Mouse (Mus musculus): Measurements from ENCODE around the gene 4833439L19Rik. TPM values are rescaled to one million over a fixed set of nuclear protein-coding genes. Genes with fewer than 3 reads are reported as not detected.
A peak's percentile ranks its signal among the peaks of the same experiment; 100 is the strongest.

4833439L19Rik gene
- polyA plus RNA-seq, 1 experiment from 2014 or later: 200 TPM

- Histone ChIP-seq H3K27ac (replicated peaks) (peak within 1 kb of the TSS; percentile 94), H3K4me1 (peaks cover 23% of the 10 kb centered on the region), H3K36me3 (replicated peaks) (peaks cover 22% of the 10 kb centered on the region), H3K27me3 (replicated peaks; ENCODE audit: low read depth, poor library complexity, severe bottlenecking) (peaks cover 10% of the 10 kb centered on the region; the same call in 1 of the 2 replicates), H3K9me3 (no peaks in the 10 kb centered on the region), H3K4me3 (peak within 1 kb of the TSS; percentile 84)
- WGBS: under 1% methylated on average over 105 of the region's 105 CpGs
- DNase-seq (ENCODE audit: low spot score): peak; percentile 92
These were observed 61.4 kb downstream of the 4833439L19Rik start, which contains the start of gene Simc1 for GRCm38 (mm10) chr13:54503604-54504521. TSS of gene Simc1 (plus strand) at chr13:54503779.

- peaks cover 23% of the 10 kb centered on the region for H3K4me1 ChIP-seq
- H3K9me3 ChIP-seq: no peaks in the 10 kb centered on the region
- DNase-seq (ENCODE audit: low spot score): no peak
- H3K4me3 ChIP-seq: peak overlapping the region; percentile 84
- peaks cover 19% of the 10 kb centered on the region for H3K36me3 ChIP-seq (replicated peaks)
- H3K27me3 ChIP-seq (replicated peaks; ENCODE audit: low read depth, poor library complexity, severe bottlenecking): peaks cover 10% of the 10 kb centered on the region; the same call in 1 of the 2 replicates
- H3K27ac ChIP-seq (replicated peaks): peak overlapping the region; percentile 94
- WGBS: under 1% methylated on average over 14 of the region's 14 CpGs
These were observed 62.0 kb downstream of the 4833439L19Rik start for GRCm38 (mm10) chr13:54503278-54503603.

DNA sequence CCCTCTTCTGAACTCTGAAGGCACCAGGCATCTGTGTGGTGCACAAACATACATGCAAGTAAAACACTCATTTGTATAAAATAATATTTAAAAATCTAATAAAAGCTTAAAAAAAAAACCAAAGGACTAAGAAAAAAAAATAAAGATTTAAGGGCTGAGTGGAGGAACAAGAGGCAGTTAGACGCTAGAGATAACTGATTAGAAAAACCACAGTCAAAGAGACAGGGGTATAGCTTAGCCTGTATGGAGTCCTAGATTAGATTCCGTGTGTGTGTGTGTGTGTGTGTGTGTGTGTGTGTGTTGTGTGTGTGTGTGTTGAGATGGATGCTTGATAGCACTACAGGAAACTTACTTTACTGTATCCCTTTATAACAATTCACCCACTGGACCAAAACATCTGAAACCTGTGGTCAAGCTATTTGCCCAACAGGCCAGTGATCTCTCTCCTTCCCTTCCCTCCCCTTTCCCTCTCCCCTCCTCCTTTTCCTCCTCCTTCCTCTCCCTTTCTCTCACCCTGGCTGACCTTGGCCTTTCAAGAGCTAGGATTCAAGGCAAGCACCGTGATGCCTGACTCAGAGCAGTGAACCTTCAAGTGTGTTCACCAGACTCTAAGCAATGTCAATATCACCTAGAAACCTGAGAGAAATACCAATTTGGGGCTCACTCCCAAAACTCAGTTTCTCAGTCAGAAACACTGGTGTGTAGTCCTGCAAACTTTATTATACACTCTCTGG, 63.1 kb downstream of the 4833439L19Rik start:
- peaks cover 10% of the 10 kb centered on the region; the same call in 1 of the 2 replicates for H3K27me3 ChIP-seq (replicated peaks; ENCODE audit: low read depth, poor library complexity, severe bottlenecking)
- DNase-seq (ENCODE audit: low spot score): no peak
- peaks cover 23% of the 10 kb centered on the region for H3K4me1 ChIP-seq
- no peak overlapping the region for H3K27ac ChIP-seq (replicated peaks)
- H3K36me3 ChIP-seq (replicated peaks): peaks cover 11% of the 10 kb centered on the region
- H3K4me3 ChIP-seq: no peak overlapping the region
- H3K9me3 ChIP-seq: no peaks in the 10 kb centered on the region
- WGBS: 59% methylated on average over 3 of the region's 3 CpGs

- H3K36me3 ChIP-seq (replicated peaks): peaks cover 5% of the 10 kb centered on the region
- H3K9me3 ChIP-seq: no peaks in the 10 kb centered on the region
- H3K4me3 ChIP-seq: no peak overlapping the region
- peaks cover 29% of the 10 kb centered on the region for H3K4me1 ChIP-seq
- 85% methylated on average over 2 of the region's 2 CpGs for WGBS
- no peak overlapping the region for H3K27ac ChIP-seq (replicated peaks)
- no peak for DNase-seq (ENCODE audit: low spot score)
- H3K27me3 ChIP-seq (replicated peaks; ENCODE audit: low read depth, poor library complexity, severe bottlenecking): peaks cover 10% of the 10 kb centered on the region; the same call in 1 of the 2 replicates
These were observed 63.9 kb downstream of the 4833439L19Rik start for GRCm38 (mm10) chr13:54501352-54501751.

Small RNA genes lying within 50 kb of the gene (microRNA-seq; reads per million reads assigned to microRNA genes)
- not detected for gene Gm24195

Other genes with a start within 250 kb of the 4833439L19Rik start
- gene Cplx2, start 194.1 kb downstream of the 4833439L19Rik start, polyA plus RNA-seq (2016; fragmentation: Nextera tagmentation; extraction: Ambion mirVana): 5.0 and 6.9 TPM in 2 replicates
- gene Thoc3, start 96.6 kb downstream of the 4833439L19Rik start, polyA plus RNA-seq (2016; fragmentation: Nextera tagmentation; extraction: Ambion mirVana): 190 and 194 TPM in 2 replicates
- 20.4 and 21.0 TPM in 2 replicates for gene Simc1, start 61.7 kb downstream of the 4833439L19Rik start, polyA plus RNA-seq (2016; fragmentation: Nextera tagmentation; extraction: Ambion mirVana)
- gene Arl10, start 9.6 kb upstream of the 4833439L19Rik start, polyA plus RNA-seq (2016; fragmentation: Nextera tagmentation; extraction: Ambion mirVana): 28.8 and 29.6 TPM in 2 replicates
- 112 and 117 TPM in 2 replicates for gene Nop16, start 24.7 kb upstream of the 4833439L19Rik start, polyA plus RNA-seq (2016; fragmentation: Nextera tagmentation; extraction: Ambion mirVana)
- gene Higd2a, start 24.8 kb upstream of the 4833439L19Rik start, polyA plus RNA-seq (2016; fragmentation: Nextera tagmentation; extraction: Ambion mirVana): 144 and 154 TPM in 2 replicates
- 14.2 and 16.9 TPM in 2 replicates for gene Cltb, start 45.9 kb upstream of the 4833439L19Rik start, polyA plus RNA-seq (2016; fragmentation: Nextera tagmentation; extraction: Ambion mirVana)
- gene Faf2, start 56.3 kb upstream of the 4833439L19Rik start, polyA plus RNA-seq (2016; fragmentation: Nextera tagmentation; extraction: Ambion mirVana): 83.4 and 86.7 TPM in 2 replicates
- 87.6 and 105 TPM in 2 replicates for gene Rnf44, start 128.5 kb upstream of the 4833439L19Rik start, polyA plus RNA-seq (2016; fragmentation: Nextera tagmentation; extraction: Ambion mirVana)
- gene Cdhr2, start 136.0 kb upstream of the 4833439L19Rik start, polyA plus RNA-seq (2016; fragmentation: Nextera tagmentation; extraction: Ambion mirVana): 0.05 and 0.15 TPM in 2 replicates
- 0.66 and 0.94 TPM in 2 replicates for gene Gprin1, start 184.4 kb upstream of the 4833439L19Rik start, polyA plus RNA-seq (2016; fragmentation: Nextera tagmentation; extraction: Ambion mirVana)
- 0.79 and 1.3 TPM in 2 replicates for gene Sncb, start 201.2 kb upstream of the 4833439L19Rik start, polyA plus RNA-seq (2016; fragmentation: Nextera tagmentation; extraction: Ambion mirVana)
- not detected in 2 replicates for gene Eif4e1b, start 218.6 kb upstream of the 4833439L19Rik start, polyA plus RNA-seq (2016; fragmentation: Nextera tagmentation; extraction: Ambion mirVana)
- gene Tspan17, start 223.9 kb upstream of the 4833439L19Rik start, polyA plus RNA-seq (2016; fragmentation: Nextera tagmentation; extraction: Ambion mirVana): 9.7 and 10.9 TPM in 2 replicates